Mouse (Mus musculus) heart, postnatal 0 days (tissue): ENCODE data around the gene Otog.

Experiments used
- CTCF ChIP-seq: IDR thresholded peaks from 2 replicates; pipeline ENCODE4 v1.5.1; 2016; ENCODE audit warnings: antibody characterized with exemption, control low read depth, low read depth
- EP300 ChIP-seq: IDR thresholded peaks from 2 replicates; pipeline ENCODE4 v1.6.1; 2016; ENCODE audit warnings: antibody characterized with exemption, low read depth

DNA sequence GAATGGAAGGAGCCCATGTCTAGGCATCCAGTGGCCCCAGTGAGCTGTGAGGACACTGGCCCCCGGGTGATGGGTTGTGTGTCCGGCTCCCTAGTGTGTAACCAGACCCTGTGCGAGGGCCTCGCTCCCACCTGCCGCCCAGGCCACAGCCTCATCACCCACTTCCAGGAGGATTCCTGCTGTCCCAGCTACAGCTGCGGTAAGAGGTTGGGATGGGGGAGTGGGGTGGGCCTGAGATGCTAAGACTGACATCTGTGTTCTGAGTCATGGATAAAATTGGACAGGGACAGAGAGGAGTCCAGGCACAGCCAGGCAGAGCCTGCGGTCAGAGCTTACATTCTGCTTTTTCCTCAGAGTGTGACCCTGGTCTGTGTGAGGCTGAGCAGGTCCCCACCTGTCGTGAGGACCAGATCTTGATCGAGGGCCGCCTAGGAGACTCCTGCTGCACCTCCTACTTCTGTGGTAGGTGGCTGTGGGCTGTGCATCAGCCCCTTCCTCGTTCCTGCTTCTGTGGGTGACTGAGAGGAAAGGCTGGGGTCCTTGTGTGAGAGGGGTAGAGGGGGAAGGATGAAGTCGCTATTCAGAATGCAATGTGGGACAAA lies 60.3 kb downstream of the Otog start:
- no peak for TF ChIP-seq CTCF
- TF ChIP-seq EP300, result no peak
